Mouse (Mus musculus): Measurements from ENCODE around the gene Dedd. TPM values are rescaled to one million over a fixed set of nuclear protein-coding genes. Genes with fewer than 3 reads are reported as not detected.

Dedd gene
- total RNA-seq (2023), result 17.9 and 25.5 TPM in 2 replicates

DNA sequence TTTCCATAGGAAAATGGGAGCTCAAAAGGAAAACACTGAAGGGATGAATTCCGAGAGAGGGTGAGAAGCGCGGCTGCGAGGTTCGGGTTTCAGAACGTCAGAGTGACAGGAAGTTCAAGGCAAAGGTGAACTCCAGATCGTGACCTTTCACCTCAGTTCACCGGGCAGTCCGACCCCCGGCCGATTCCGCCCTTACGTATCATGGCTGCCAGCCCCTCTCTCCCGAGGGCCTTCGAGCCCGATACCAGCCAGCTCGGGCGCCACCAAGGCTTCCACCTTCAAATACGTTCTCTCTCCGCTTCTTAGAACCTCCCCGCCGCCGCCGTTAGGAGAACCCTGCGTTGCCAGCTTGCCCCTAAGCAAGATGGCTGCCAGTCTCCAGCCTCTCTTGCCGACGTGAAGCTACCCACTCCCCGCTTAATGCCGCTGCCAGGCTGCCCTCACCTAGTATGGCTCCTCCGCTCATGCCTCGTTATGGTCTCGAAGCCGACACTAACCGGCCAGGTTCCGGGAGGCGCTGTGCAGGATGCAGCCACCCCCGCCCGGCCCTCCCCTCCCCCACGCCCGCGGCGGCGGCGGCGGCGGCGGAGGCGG lies at the start of gene Dedd:
Gene Dedd, plus strand, starts transcription at position 307 of the 594 bp plus-strand sequence.

DNA sequence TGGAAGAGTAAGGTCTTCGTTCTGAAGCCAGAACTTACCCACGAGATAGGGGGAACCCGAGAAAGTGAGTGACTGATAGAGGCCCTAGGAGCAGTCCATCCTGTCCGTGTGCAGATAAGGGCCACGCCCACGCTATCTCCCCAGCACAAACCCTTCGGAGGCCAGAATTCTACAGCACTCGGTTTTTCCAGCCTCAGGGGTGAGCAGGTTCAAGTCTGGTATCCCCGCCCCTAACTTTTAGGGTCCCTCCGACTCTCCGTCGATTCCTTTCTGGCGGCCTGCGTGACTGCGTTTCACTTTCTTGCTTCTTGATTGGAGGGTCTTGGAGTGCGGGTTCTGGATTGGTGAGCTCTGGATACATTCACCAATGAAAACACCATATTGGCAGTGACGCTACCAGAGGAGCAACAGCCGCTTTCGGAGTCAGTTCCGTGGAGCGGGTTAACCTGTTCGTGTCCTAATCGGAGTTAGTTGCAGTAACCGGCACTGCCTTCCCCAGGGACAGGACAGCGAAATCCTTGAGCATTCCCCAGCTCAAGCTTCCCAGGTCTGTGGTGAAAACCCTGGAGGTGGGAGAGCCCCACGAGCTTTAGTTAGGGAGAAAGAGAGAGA lies 47.9 kb upstream of the Dedd start, which contains the start of gene Ppox:
Gene Ppox, minus strand, starts transcription at position 271 of the 612 bp plus-strand sequence.

DNA sequence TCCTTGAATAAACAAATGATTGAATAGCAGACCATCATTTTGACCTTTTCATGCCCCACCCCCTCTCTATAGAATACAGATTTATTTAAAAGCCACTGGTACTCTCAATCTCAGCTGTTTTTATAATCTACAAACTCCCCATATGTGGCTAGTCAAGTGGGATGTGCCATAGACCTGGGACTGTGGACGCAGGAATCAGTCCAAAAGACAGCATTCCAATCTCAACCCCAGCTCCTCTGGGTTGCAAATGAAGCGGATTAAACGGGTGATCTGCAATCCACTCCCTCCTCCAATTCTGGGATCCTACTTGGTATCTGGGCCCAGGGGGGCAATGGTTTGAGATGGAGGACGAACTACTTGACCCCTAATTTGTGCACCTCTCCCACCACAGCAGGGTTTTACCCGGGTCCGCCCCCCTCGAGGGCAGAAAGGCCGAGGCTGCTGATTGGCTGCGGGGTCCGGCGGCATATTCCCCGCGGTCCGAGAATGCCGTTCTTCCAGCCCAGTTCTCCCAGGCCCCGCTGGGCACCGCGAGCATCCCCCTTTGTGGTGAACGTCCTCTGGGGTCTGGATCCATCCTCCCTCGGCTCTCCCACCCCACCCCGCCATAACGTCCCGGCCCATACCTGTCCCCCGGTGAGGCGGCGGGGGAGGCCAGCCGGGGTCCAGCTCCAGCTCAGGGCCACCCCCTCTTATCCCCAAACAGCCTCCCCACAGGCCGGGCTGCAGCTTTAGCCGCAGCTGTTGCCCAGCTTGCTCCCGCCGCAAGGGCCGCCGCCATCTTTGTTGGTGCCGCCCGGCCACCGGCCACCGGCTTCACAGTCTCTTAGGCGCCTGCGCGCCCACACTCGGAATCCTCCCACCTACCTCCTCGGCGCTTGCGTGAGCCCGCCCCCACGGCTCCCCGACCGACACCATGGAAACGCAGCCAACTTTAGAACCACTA lies 41.5 kb upstream of the Dedd start, which contains the start of gene Usp21:
Gene Usp21, minus strand, starts transcription at position 856 of the 946 bp plus-strand sequence.

DNA sequence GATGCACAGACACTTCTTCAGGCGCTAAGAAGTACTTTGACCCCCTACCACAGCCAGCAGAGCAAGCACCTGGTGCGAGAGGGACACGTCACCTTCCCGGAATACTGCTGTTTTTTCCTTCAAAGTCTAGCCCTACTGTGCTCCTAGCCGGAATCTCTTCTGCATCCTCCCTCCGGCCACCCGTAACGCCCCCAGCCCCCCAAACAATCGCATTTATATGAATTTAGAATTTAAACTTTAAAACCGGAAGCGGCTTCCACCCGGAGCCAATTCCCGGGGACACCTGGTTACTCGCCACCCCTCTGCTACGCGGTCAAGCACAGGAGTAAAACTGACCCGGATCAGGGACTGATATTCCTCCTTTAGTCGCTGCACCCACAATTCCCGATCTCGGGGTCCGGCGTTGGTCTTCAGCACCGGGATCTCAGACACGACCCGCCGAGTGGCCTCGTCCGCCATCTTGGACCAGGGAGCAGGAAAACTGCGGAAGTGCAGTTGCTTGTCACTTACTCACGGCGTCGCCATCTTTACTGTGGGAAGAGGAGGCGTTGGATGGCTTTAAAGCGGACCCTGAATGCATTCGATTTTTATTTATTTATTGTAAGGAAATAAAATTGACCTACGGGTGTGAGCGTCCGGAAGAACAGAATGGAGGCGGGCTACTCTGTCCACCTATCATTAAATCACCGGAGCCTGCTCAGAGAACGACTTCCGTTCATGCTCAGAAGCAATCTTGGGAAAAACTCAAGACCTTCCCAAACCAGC lies 34.5 kb upstream of the Dedd start, which contains the start of gene Ufc1:
Gene Ufc1, minus strand, starts transcription at position 727 of the 765 bp plus-strand sequence.

DNA sequence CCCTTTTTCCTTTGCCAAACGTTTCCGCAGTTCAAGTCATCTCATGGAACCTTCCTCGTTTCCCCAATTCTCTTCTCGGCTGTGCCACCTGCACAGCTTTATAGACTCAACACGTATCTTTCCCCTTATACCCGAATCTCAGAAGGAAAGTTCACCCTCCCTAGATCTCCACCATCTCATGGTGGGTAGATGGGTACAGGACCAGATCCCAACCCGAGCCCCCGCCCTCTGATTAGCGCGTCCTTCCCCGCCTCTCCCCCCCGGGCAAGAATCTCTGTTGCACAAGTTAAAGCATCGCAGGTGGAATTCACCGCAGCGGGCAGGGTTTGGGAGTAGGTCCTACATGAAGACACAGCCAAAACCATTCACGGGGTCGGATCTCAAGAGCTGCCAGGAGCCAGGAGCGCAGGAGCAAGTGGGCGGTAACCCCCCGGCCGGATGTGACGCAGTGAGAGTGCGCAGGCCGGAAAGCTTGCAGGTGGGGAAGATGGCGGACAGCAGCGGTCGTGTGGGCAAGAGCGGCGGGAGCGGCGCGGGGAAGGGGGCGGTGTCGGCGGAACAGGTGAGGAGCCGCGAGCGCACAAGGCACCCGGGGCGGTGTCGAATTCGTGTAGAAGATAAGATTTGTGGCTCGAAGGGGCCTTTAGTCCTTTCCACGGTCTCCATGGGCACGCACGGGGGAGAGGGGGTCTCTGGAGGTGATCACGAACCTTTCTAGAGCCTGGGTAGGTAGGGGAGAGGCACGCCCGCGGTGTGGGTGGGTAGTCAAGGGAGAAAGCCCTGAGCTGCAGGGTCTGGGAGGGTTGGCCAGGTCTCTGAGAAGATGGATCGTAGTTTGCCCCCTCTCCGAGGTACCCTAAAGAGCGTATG lies 16.5 kb downstream of the Dedd start, which contains the start of the genes Nit1 and Pfdn2:
Gene Nit1, minus strand, starts transcription at position 422 of the 870 bp plus-strand sequence.
Gene Pfdn2, plus strand, starts transcription at position 446 of the 870 bp plus-strand sequence.

DNA sequence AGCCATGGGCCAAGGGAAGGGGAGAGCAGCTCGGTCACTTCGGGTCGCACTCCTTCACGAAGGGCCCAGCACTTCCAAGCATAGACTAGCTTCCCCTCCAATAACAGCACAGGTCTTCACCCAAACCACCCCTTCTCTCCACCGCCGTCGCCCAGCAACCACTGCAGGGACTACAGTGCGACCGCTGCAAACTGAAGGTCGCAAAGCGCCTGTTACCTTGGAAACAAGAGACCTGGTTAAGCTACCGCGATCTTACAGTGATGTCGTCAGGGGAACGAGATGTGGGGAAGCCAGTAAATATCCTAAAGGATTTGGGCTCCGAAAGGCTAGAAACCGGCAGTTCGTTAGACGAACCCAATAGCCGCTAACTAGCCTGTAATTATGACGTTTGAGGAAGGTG lies 31.7 kb downstream of the Dedd start, which contains the start of gene Klhdc9:
Gene Klhdc9, minus strand, starts transcription at position 143 of the 400 bp plus-strand sequence.

DNA sequence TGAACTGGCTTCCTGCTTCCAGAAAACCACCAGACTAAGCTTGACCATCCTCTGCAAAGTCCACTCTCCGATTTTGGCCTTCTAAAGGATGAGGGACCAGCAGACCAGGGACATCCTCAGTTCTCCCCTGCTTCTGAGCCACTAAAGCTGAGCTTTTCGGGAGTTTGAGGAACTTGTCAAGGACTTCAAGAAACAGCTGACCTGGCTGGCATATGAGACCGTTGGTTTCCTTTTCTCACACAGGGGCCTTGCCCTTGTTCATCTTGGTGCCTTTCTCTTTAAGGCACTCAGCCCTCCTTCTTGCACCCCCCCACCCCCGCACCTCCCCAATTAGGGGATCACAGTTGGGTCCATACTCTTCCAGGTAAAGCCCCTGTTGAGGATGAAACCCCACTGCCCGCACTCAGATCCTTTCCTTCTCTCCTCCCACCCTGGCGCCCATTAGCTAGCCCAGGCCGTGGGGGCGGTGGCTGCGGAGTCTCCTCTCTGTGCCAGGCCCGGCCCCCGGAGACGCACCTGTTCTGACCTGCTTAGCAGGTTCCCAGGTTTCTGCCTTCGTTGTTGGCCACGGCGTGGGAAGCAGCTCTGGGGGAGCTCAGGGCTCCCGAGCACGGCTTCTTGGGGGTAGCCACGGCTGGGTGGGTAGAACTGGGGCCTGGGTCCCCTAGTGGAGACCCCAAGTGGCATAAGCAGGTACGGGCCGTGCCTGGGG lies 41.1 kb downstream of the Dedd start, which contains the start of gene Nectin4:
Gene Nectin4, plus strand, starts transcription at position 255 of the 712 bp plus-strand sequence.

DNA sequence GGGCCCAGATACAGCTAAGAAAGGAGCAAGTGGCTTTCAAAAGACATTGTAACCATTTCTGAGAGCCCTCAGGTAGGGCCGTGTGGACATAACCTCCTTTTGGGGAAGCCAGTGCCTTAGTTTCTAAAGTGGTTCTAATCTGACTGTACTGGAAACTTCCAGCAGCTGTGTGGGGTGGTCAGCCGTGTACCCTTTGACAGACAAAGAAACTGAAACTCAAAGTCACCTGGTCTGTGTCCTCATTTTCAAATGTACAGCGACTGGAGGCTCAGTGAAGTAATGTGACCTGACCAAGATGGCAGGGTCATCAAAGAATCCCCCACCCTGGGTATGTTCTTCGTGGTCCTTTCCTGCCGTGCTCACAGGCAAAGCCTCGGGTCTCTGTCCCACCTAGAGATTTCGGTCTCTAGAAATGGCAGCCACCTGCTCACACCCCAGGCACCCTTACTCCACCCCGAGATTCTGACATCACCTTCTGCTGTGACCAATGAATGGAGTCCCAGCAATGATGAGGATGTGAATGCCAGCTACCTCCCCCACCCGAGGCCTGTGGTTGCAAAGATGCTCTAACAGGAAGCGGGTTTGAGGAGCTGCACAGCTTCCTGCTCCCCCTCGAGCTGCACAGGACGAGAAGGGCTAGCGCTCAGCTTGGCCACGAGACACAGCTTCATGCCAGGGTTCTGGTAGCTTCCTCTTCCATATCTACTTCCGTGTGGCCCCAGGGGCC lies 59.6 kb downstream of the Dedd start, which contains the start of gene Arhgap30:
Gene Arhgap30, plus strand, starts transcription at position 579 of the 727 bp plus-strand sequence.

Other genes with a start within 250 kb of the Dedd start
- gene Cfap126, start 215.2 kb upstream of the Dedd start, total RNA-seq (2023), result 0.91 TPM in 1 of 2 replicates, not detected in the other
- 70.1 and 76.7 TPM in 2 replicates for gene Sdhc, start 178.5 kb upstream of the Dedd start, total RNA-seq (2023)
- gene Mpz, start 178.4 kb upstream of the Dedd start, total RNA-seq (2023), result not detected in 2 replicates
- gene Pcp4l1, start 132.9 kb upstream of the Dedd start, total RNA-seq (2023), result 0.25 and 0.38 TPM in 2 replicates
- not detected in 2 replicates for gene Nr1i3, start 115.2 kb upstream of the Dedd start, total RNA-seq (2023)
- gene Tomm40l, start 106.6 kb upstream of the Dedd start, total RNA-seq (2023), result 7.2 and 11.8 TPM in 2 replicates
- not detected in 2 replicates for gene Apoa2, start 104.1 kb upstream of the Dedd start, total RNA-seq (2023)
- gene Fcer1g, start 94.8 kb upstream of the Dedd start, total RNA-seq (2023), result 1,184 and 1,203 TPM in 2 replicates
- gene Adamts4, start 78.7 kb upstream of the Dedd start, total RNA-seq (2023), result not detected in 2 replicates
- gene Ndufs2, start 77.8 kb upstream of the Dedd start, total RNA-seq (2023), result 68.8 and 134 TPM in 2 replicates
- 115 and 168 TPM in 2 replicates for gene B4galt3, start 58.8 kb upstream of the Dedd start, total RNA-seq (2023)
- gene Ppox, start 48.0 kb upstream of the Dedd start, total RNA-seq (2023), result 64.8 and 86.5 TPM in 2 replicates
- 27.7 and 31.0 TPM in 2 replicates for gene Usp21, start 41.2 kb upstream of the Dedd start, total RNA-seq (2023)
- 40.6 and 41.8 TPM in 2 replicates for gene Ufc1, start 34.1 kb upstream of the Dedd start, total RNA-seq (2023)
- gene Nit1, start 16.5 kb downstream of the Dedd start, total RNA-seq (2023), result 15.9 and 16.3 TPM in 2 replicates
- 39.2 and 40.6 TPM in 2 replicates for gene Pfdn2, start 16.5 kb downstream of the Dedd start, total RNA-seq (2023)
- gene Klhdc9, start 31.7 kb downstream of the Dedd start, total RNA-seq (2023), result not detected in 2 replicates
- gene Nectin4, start 41.0 kb downstream of the Dedd start, total RNA-seq (2023), result 1.1 and 1.6 TPM in 2 replicates
- gene Arhgap30, start 59.8 kb downstream of the Dedd start, total RNA-seq (2023), result 268 and 358 TPM in 2 replicates
- gene Usf1, start 82.2 kb downstream of the Dedd start, total RNA-seq (2023), result 111 and 118 TPM in 2 replicates
- 1.6 and 2.3 TPM in 2 replicates for gene Tstd1, start 89.7 kb downstream of the Dedd start, total RNA-seq (2023)
- gene F11r, start 108.4 kb downstream of the Dedd start, total RNA-seq (2023), result 1.2 TPM in 2 replicates
- gene Alyref2, start 174.3 kb downstream of the Dedd start, total RNA-seq (2023), result 6.1 and 6.8 TPM in 2 replicates
- not detected in 2 replicates for gene Itln1, start 206.1 kb downstream of the Dedd start, total RNA-seq (2023)
- 9.8 and 13.7 TPM in 2 replicates for gene Cd244a, start 230.0 kb downstream of the Dedd start, total RNA-seq (2023)

All from neutrophil, adult 65 days (primary cell).